In the genomic region with DNA sequence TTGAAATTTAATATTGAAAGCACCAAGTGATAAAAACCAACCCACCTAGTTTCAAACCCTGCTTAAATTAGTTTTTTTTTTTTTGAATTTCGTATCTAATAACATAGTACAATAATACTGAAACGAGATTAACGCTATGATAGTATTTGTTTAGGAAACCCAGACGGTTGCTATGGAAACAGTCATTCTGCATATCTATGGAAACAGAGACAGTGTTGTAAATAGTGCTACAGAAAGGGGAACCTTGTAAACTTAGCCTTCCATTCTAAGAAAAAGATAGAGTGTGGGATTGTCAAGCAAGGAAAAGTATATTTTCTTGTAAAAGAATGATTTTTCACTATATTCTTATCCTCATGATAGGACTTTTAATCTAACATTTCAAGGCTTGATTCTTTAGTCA, we compare ENCODE assay signal across 13 mouse cellular contexts.
DNase-seq lines count a peak whose midpoint lies in the region; ATAC-seq and TF ChIP-seq lines count a peak whose summit lies in the region.
"Had no signal": no experiment of that assay in that cellular context is flagged by ENCODE, and none has a peak within 500 bp of the region (broad histone marks: within the 10 kb centered on the region; RNA-seq: fewer than 3 reads in every experiment).

No protein-coding gene starts in this region.

- H3K27ac ChIP-seq in kidney, postnatal 0 days, result no peak overlapping the region
- no peak overlapping the region for H3K27ac ChIP-seq in hindbrain, postnatal 0 days
- H3K27ac ChIP-seq: heart, embryonic 15.5 days; limb, embryonic 13.5 days had no signal

- no peak for ATAC-seq in kidney, postnatal 0 days (replicated peaks; ENCODE audit: low FRiP score, low read depth)
- 0 out of 2 replicates have a peak, but pooled peaks have one; percentile 53 for ATAC-seq in hindbrain, postnatal 0 days
- ATAC-seq: Patski had no signal

- no peak for TF ChIP-seq CTCF in kidney, postnatal 0 days (IDR thresholded peaks at IDR 0.05; ENCODE audit: low read depth)
- no peak for TF ChIP-seq CTCF in hindbrain, postnatal 0 days (IDR thresholded peaks at IDR 0.05; ENCODE audit: low read depth)

- no peak overlapping the region for H3K4me2 ChIP-seq in kidney, postnatal 0 days (ENCODE audit: low read length)
- H3K4me2 ChIP-seq in hindbrain, postnatal 0 days (ENCODE audit: low read depth, low read length), result no peak overlapping the region
- H3K4me2 ChIP-seq: heart, embryonic 15.5 days; limb, embryonic 13.5 days had no signal

- H3K9ac ChIP-seq in kidney, postnatal 0 days (ENCODE audit: low read depth, low read length), result no peak overlapping the region
- H3K9ac ChIP-seq in hindbrain, postnatal 0 days (replicated peaks; ENCODE audit: low read length), result no peak overlapping the region
- H3K9ac ChIP-seq: heart, embryonic 15.5 days; limb, embryonic 13.5 days had no signal

- DNase-seq in kidney, postnatal 0 days (ENCODE audit: low spot score), result peak; percentile 40
- DNase-seq in kidney, adult 8-10 months, result no peak
- DNase-seq in CD4-positive helper T cell, adult 2 months (ENCODE audit: low read depth, low spot score), result peak; percentile 87
- peak; percentile 28 for DNase-seq in T-cell, adult 2 months (ENCODE audit: low spot score)
- DNase-seq in hindbrain, postnatal 0 days (ENCODE audit: low spot score), result peak; percentile 76
- DNase-seq in cerebellum, adult 8-10 months, result no peak
- no peak for DNase-seq in right cerebral cortex, postnatal 36 days (ENCODE audit: low spot score in 2 of 2)
- DNase-seq in kidney, postnatal 25 days, result no peak
- DNase-seq: cerebellum, adult 11 months; kidney, postnatal 36 days had no signal

- H3K36me3 ChIP-seq in kidney, postnatal 0 days (ENCODE audit: insufficient read depth, low read length), result no peaks in the 10 kb centered on the region
- H3K36me3 ChIP-seq in hindbrain, postnatal 0 days (ENCODE audit: insufficient read depth, low read length), result no peaks in the 10 kb centered on the region
- H3K36me3 ChIP-seq: heart, embryonic 15.5 days; limb, embryonic 13.5 days had no signal

- H3K4me3 ChIP-seq in kidney, postnatal 0 days (replicated peaks; ENCODE audit: low read depth, low read length), result no peak overlapping the region
- H3K4me3 ChIP-seq in hindbrain, postnatal 0 days (ENCODE audit: low read length), result no peak overlapping the region
- H3K4me3 ChIP-seq: heart, embryonic 15.5 days; limb, embryonic 13.5 days had no signal

- no peaks in the 10 kb centered on the region for H3K9me3 ChIP-seq in kidney, postnatal 0 days (replicated peaks; ENCODE audit: low read length)
- no peaks in the 10 kb centered on the region for H3K9me3 ChIP-seq in hindbrain, postnatal 0 days (ENCODE audit: low read length)
- H3K9me3 ChIP-seq: heart, embryonic 15.5 days; limb, embryonic 13.5 days had no signal

- no peaks in the 10 kb centered on the region for H3K4me1 ChIP-seq in kidney, postnatal 0 days (replicated peaks; ENCODE audit: insufficient read depth, low read length)
- H3K4me1 ChIP-seq in hindbrain, postnatal 0 days (ENCODE audit: insufficient read depth, low read length), result no peaks in the 10 kb centered on the region
- H3K4me1 ChIP-seq: heart, embryonic 15.5 days; limb, embryonic 13.5 days had no signal

- H3K27me3 ChIP-seq in kidney, postnatal 0 days (ENCODE audit: insufficient read depth, low read length), result no peaks in the 10 kb centered on the region
- H3K27me3 ChIP-seq in hindbrain, postnatal 0 days (ENCODE audit: insufficient read depth, low read length), result no peaks in the 10 kb centered on the region
- H3K27me3 ChIP-seq: heart, embryonic 15.5 days; limb, embryonic 13.5 days; Patski had no signal

- WGBS in kidney, postnatal 0 days, result 51% methylated on average over 4 of the region's 4 CpGs
- WGBS in hindbrain, postnatal 0 days, result 29% methylated on average over 4 of the region's 4 CpGs

Comparison
In these comparisons a context has a peak if more than half of its experiments do, and no peak if none do; other contexts are left out.
1. DNase-seq: peak in kidney, postnatal 0 days (single experiment), CD4-positive helper T cell, adult 2 months (single experiment), T-cell, adult 2 months (single experiment) and hindbrain, postnatal 0 days (single experiment); none in kidney, adult 8-10 months (0 of 2), cerebellum, adult 8-10 months (single experiment), right cerebral cortex, postnatal 36 days (0 of 2) and kidney, postnatal 25 days (0 of 2).